Mouse (Mus musculus) stomach, postnatal 0 days (tissue): ENCODE results near the gene Hspb11.

Experiments
- CTCF ChIP-seq: IDR thresholded peaks from 2 replicates; pipeline ENCODE4 v1.5.1; 2016; ENCODE audit warnings: antibody characterized with exemption, low read depth, mild to moderate bottlenecking, moderate library complexity
- EP300 ChIP-seq: optimal IDR thresholded peaks from 2 replicates; pipeline ENCODE3; 2016; ENCODE audit warnings: antibody characterized with exemption

- TF ChIP-seq CTCF (no peak), EP300 (no peak)
Observed at GRCm38 (mm10) chr4:107213279-107214011, 39.9 kb upstream of the Hspb11 start.
